Mouse (Mus musculus) erythroblast, embryonic 14.5 days (primary cell): ENCODE results near the gene Nln.

Source experiments
- GATA1 ChIP-seq: IDR thresholded peaks from 2 replicates; pipeline ENCODE4 v1.6.1; 2012; ENCODE audit warnings: low read length, inconsistent platforms, mixed read lengths
- TAL1 ChIP-seq: IDR thresholded peaks from 3 replicates; pipeline ENCODE4 v1.6.1; 2012; ENCODE audit warnings: low read length, inconsistent platforms, mixed read lengths

- TF ChIP-seq GATA1, result no peak
- TF ChIP-seq TAL1, result no peak
Measured at GRCm38 (mm10) chr13:104048835-104049234, 60.6 kb downstream of the Nln start.
